Mouse (Mus musculus) kidney, postnatal 36 days (tissue): ENCODE measurements at regions not wholly inside any gene's neighbourhood (a gene's known extent, or its start where the extent isn't known, plus 50 kb on each side); places are given as distances from the start of the nearest gene placed in this dataset.

Experiments used
- DNase-seq, 2 experiments: peaks; one replicate each; pipeline ENCODE4 v3.0.0; 2021 to 2022; ENCODE audit warnings: mixed read lengths in 2 of 2

- no peak for DNase-seq
Observed at GRCm38 (mm10) chr7:133223948-133224652, 99.9 kb upstream of the Ctbp2 start.

- DNase-seq: peak in 1 of 2 experiments; percentile 19
Observed at GRCm38 (mm10) chr7:133212328-133212727, 88.2 kb upstream of the Ctbp2 start.

- no peak for DNase-seq
Observed at GRCm38 (mm10) chr7:133205704-133206103, 81.5 kb upstream of the Ctbp2 start.

- DNase-seq: no peak
Observed at GRCm38 (mm10) chr7:133204485-133204884, 80.3 kb upstream of the Ctbp2 start.

- no peak for DNase-seq
Observed at GRCm38 (mm10) chr7:133203933-133204332, 79.8 kb upstream of the Ctbp2 start.

- DNase-seq: no peak
Observed at GRCm38 (mm10) chr7:133202092-133202880, 78.1 kb upstream of the Ctbp2 start.

GRCm38 (mm10) chr7:133199046-133199445 lies 74.9 kb upstream of the Ctbp2 start:
- no peak for DNase-seq

GRCm38 (mm10) chr7:133189880-133190462 lies 65.8 kb upstream of the Ctbp2 start:
- DNase-seq: no peak

GRCm38 (mm10) chr7:133185931-133186601 lies 61.9 kb upstream of the Ctbp2 start:
- peak; percentile 72 to 78 for DNase-seq

GRCm38 (mm10) chr7:133184905-133185594 lies 60.9 kb upstream of the Ctbp2 start:
- DNase-seq: no peak

- no peak for DNase-seq
Observed at GRCm38 (mm10) chr7:133181388-133181787, 57.2 kb upstream of the Ctbp2 start.

- no peak for DNase-seq
Observed at GRCm38 (mm10) chr7:133177179-133177575, 53.0 kb upstream of the Ctbp2 start.

- DNase-seq: peak; percentile 16 to 35
Observed at GRCm38 (mm10) chr7:133176256-133177178, 52.4 kb upstream of the Ctbp2 start.
